Mouse (Mus musculus) 3134 (cell line): ENCODE measurements around the gene Srsf12.

Source experiments
- DNase-seq: peaks from one replicate; pipeline ENCODE4 v3.0.0-alpha.2; 2011; ENCODE audit warnings: low spot score; ENCODE audit not compliant: insufficient read length; ENCODE audit errors: extremely low read depth

The Srsf12 gene

GRCm38 (mm10) chr4:33208881-33209841, at the start of gene Srsf12:
Gene Srsf12 (plus strand): TSS chr4:33208991.
- no peak for DNase-seq

- no peak for DNase-seq
Observed at GRCm38 (mm10) chr4:33183477-33183876, 25.3 kb upstream of the Srsf12 start.

- no peak for DNase-seq
Observed at GRCm38 (mm10) chr4:33188164-33188563, 20.6 kb upstream of the Srsf12 start.

GRCm38 (mm10) chr4:33188781-33189734, 19.7 kb upstream of the Srsf12 start:
- DNase-seq = no peak

- no peak for DNase-seq
Observed at GRCm38 (mm10) chr4:33189735-33190036, 19.1 kb upstream of the Srsf12 start, which contains the start of gene Pm20d2. Gene Pm20d2 (minus strand): TSS chr4:33189737.

GRCm38 (mm10) chr4:33198117-33198516, 10.7 kb upstream of the Srsf12 start:
- no peak for DNase-seq

- no peak for DNase-seq
Observed at GRCm38 (mm10) chr4:33204682-33205081, 4.1 kb upstream of the Srsf12 start.

- DNase-seq = no peak
Observed at GRCm38 (mm10) chr4:33207551-33207950, 1.2 kb upstream of the Srsf12 start.

- DNase-seq = no peak
Observed at GRCm38 (mm10) chr4:33221847-33222246, 13.1 kb downstream of the Srsf12 start.

- no peak for DNase-seq
Observed at GRCm38 (mm10) chr4:33224003-33224675, 15.3 kb downstream of the Srsf12 start.

GRCm38 (mm10) chr4:33227164-33227563, 18.4 kb downstream of the Srsf12 start:
- no peak for DNase-seq

- DNase-seq = no peak
Observed at GRCm38 (mm10) chr4:33229639-33230038, 20.8 kb downstream of the Srsf12 start.

- DNase-seq = no peak
Observed at GRCm38 (mm10) chr4:33230881-33231280, 22.1 kb downstream of the Srsf12 start.

GRCm38 (mm10) chr4:33242536-33242935, 33.7 kb downstream of the Srsf12 start:
- no peak for DNase-seq

GRCm38 (mm10) chr4:33243016-33243758, 34.4 kb downstream of the Srsf12 start:
- DNase-seq = no peak

GRCm38 (mm10) chr4:33243921-33244320, 35.1 kb downstream of the Srsf12 start:
- DNase-seq = no peak

- DNase-seq = no peak
Observed at GRCm38 (mm10) chr4:33245853-33246395, 37.1 kb downstream of the Srsf12 start.

GRCm38 (mm10) chr4:33247479-33248053, 38.8 kb downstream of the Srsf12 start:
- peak; percentile 100 for DNase-seq
